Mouse (Mus musculus): ENCODE data around the gene Rnf19b. TPM values are rescaled to one million over a fixed set of nuclear protein-coding genes. Genes with fewer than 3 reads are reported as not detected.

Gene Rnf19b
- polyA plus RNA-seq, 1 experiment from 2014 or later: 9.3 TPM

GRCm38 (mm10) chr4:129059922-129060321 lies 1.9 kb downstream of the Rnf19b start:
- DNase-seq (ENCODE audit: low spot score, missing footprints) (no peak), ATAC-seq (ENCODE audit: low FRiP score) (no peak)
- Histone ChIP-seq H3K9me3 (ENCODE audit: control insufficient read depth, low read length) (no peaks in the 10 kb centered on the region), H3K27me3 (ENCODE audit: control insufficient read depth, insufficient read depth, low read length) (no peaks in the 10 kb centered on the region), H3K4me2 (peak overlapping the region; percentile 100), H3K4me3 (ENCODE audit: low read depth, low read length) (peak overlapping the region; percentile 12; the same call in 1 of the 2 replicates), H3K27ac (ENCODE audit: low read depth, low read length) (no peak overlapping the region), H3K4me1 (ENCODE audit: control insufficient read depth, insufficient read depth, low read length) (peaks cover 10% of the 10 kb centered on the region), H3K9ac (ENCODE audit: low read length) (no peak overlapping the region), H3K36me3 (ENCODE audit: control insufficient read depth, insufficient read depth, low read length) (no peaks in the 10 kb centered on the region)
- 60% methylated on average over 4 of the region's 4 CpGs for WGBS

- no peak for ATAC-seq (ENCODE audit: low FRiP score)
- H3K27me3 ChIP-seq (ENCODE audit: control insufficient read depth, insufficient read depth, low read length): no peaks in the 10 kb centered on the region
- 94% methylated on average over 1 of the region's 1 CpGs for WGBS
- peaks cover 10% of the 10 kb centered on the region for H3K4me1 ChIP-seq (ENCODE audit: control insufficient read depth, insufficient read depth, low read length)
- no peaks in the 10 kb centered on the region for H3K36me3 ChIP-seq (ENCODE audit: control insufficient read depth, insufficient read depth, low read length)
- no peak overlapping the region for H3K4me3 ChIP-seq (ENCODE audit: low read depth, low read length)
- no peak overlapping the region for H3K27ac ChIP-seq (ENCODE audit: low read depth, low read length)
- no peak overlapping the region for H3K9ac ChIP-seq (ENCODE audit: low read length)
- DNase-seq (ENCODE audit: low spot score, missing footprints): no peak
- H3K4me2 ChIP-seq: no peak overlapping the region
- no peaks in the 10 kb centered on the region for H3K9me3 ChIP-seq (ENCODE audit: control insufficient read depth, low read length)
Observed at GRCm38 (mm10) chr4:129061486-129061885, 3.4 kb downstream of the Rnf19b start.

GRCm38 (mm10) chr4:129062281-129063075 lies 4.4 kb downstream of the Rnf19b start:
- H3K9ac ChIP-seq (ENCODE audit: low read length): no peak overlapping the region
- ATAC-seq (ENCODE audit: low FRiP score): no peak
- no peaks in the 10 kb centered on the region for H3K27me3 ChIP-seq (ENCODE audit: control insufficient read depth, insufficient read depth, low read length)
- 82% methylated on average over 3 of the region's 3 CpGs for WGBS
- DNase-seq (ENCODE audit: low spot score, missing footprints): no peak
- no peak overlapping the region for H3K27ac ChIP-seq (ENCODE audit: low read depth, low read length)
- H3K4me2 ChIP-seq: no peak overlapping the region
- H3K9me3 ChIP-seq (ENCODE audit: control insufficient read depth, low read length): no peaks in the 10 kb centered on the region
- H3K4me1 ChIP-seq (ENCODE audit: control insufficient read depth, insufficient read depth, low read length): peaks cover 10% of the 10 kb centered on the region
- H3K36me3 ChIP-seq (ENCODE audit: control insufficient read depth, insufficient read depth, low read length): no peaks in the 10 kb centered on the region
- H3K4me3 ChIP-seq (ENCODE audit: low read depth, low read length): no peak overlapping the region

GRCm38 (mm10) chr4:129065688-129066236 lies 7.7 kb downstream of the Rnf19b start:
- H3K27me3 ChIP-seq (ENCODE audit: control insufficient read depth, insufficient read depth, low read length): no peaks in the 10 kb centered on the region
- H3K9me3 ChIP-seq (ENCODE audit: control insufficient read depth, low read length): no peaks in the 10 kb centered on the region
- ATAC-seq (ENCODE audit: low FRiP score) (no peak), DNase-seq (ENCODE audit: low spot score, missing footprints) (no peak)
- no peak overlapping the region for H3K4me3 ChIP-seq (ENCODE audit: low read depth, low read length)
- H3K36me3 ChIP-seq (ENCODE audit: control insufficient read depth, insufficient read depth, low read length): no peaks in the 10 kb centered on the region
- no peaks in the 10 kb centered on the region for H3K4me1 ChIP-seq (ENCODE audit: control insufficient read depth, insufficient read depth, low read length)
- no peak overlapping the region for H3K4me2 ChIP-seq
- no peak overlapping the region for H3K27ac ChIP-seq (ENCODE audit: low read depth, low read length)
- no peak overlapping the region for H3K9ac ChIP-seq (ENCODE audit: low read length)

GRCm38 (mm10) chr4:129067638-129068415 lies 9.8 kb downstream of the Rnf19b start:
- Histone ChIP-seq H3K4me3 (ENCODE audit: low read depth, low read length) (no peak overlapping the region), H3K36me3 (ENCODE audit: control insufficient read depth, insufficient read depth, low read length) (no peaks in the 10 kb centered on the region), H3K27me3 (ENCODE audit: control insufficient read depth, insufficient read depth, low read length) (no peaks in the 10 kb centered on the region), H3K4me1 (ENCODE audit: control insufficient read depth, insufficient read depth, low read length) (no peaks in the 10 kb centered on the region), H3K4me2 (no peak overlapping the region), H3K9me3 (ENCODE audit: control insufficient read depth, low read length) (no peaks in the 10 kb centered on the region), H3K27ac (ENCODE audit: low read depth, low read length) (no peak overlapping the region), H3K9ac (ENCODE audit: low read length) (no peak overlapping the region)
- DNase-seq (ENCODE audit: low spot score, missing footprints): no peak
- no peak for ATAC-seq (ENCODE audit: low FRiP score)
- 87% methylated on average over 5 of the region's 5 CpGs for WGBS

- ATAC-seq (ENCODE audit: low FRiP score) (no peak), DNase-seq (ENCODE audit: low spot score, missing footprints) (no peak)
- no peaks in the 10 kb centered on the region for H3K27me3 ChIP-seq (ENCODE audit: control insufficient read depth, insufficient read depth, low read length)
- H3K27ac ChIP-seq (ENCODE audit: low read depth, low read length): no peak overlapping the region
- no peaks in the 10 kb centered on the region for H3K9me3 ChIP-seq (ENCODE audit: control insufficient read depth, low read length)
- 93% methylated on average over 4 of the region's 4 CpGs for WGBS
- H3K4me1 ChIP-seq (ENCODE audit: control insufficient read depth, insufficient read depth, low read length): no peaks in the 10 kb centered on the region
- no peaks in the 10 kb centered on the region for H3K36me3 ChIP-seq (ENCODE audit: control insufficient read depth, insufficient read depth, low read length)
- H3K9ac ChIP-seq (ENCODE audit: low read length): no peak overlapping the region
- H3K4me3 ChIP-seq (ENCODE audit: low read depth, low read length): no peak overlapping the region
- H3K4me2 ChIP-seq: no peak overlapping the region
Observed at GRCm38 (mm10) chr4:129068848-129069247, 10.8 kb downstream of the Rnf19b start.

- peaks cover 7% of the 10 kb centered on the region; the same call in 1 of the 2 replicates for H3K36me3 ChIP-seq (ENCODE audit: control insufficient read depth, insufficient read depth, low read length)
Observed at GRCm38 (mm10) chr4:129079126-129079525, 21.1 kb downstream of the Rnf19b start.

GRCm38 (mm10) chr4:129081041-129081440 lies 23.0 kb downstream of the Rnf19b start:
- WGBS: 84% methylated on average over 7 of the region's 7 CpGs
- no peaks in the 10 kb centered on the region for H3K9me3 ChIP-seq (ENCODE audit: control insufficient read depth, low read length)
- DNase-seq (ENCODE audit: low spot score, missing footprints) (no peak), ATAC-seq (ENCODE audit: low FRiP score) (no peak)
- H3K4me2 ChIP-seq: no peak overlapping the region
- no peak overlapping the region for H3K27ac ChIP-seq (ENCODE audit: low read depth, low read length)
- peaks cover 5% of the 10 kb centered on the region; the same call in 1 of the 2 replicates for H3K36me3 ChIP-seq (ENCODE audit: control insufficient read depth, insufficient read depth, low read length)
- H3K4me3 ChIP-seq (ENCODE audit: low read depth, low read length): no peak overlapping the region
- no peaks in the 10 kb centered on the region for H3K4me1 ChIP-seq (ENCODE audit: control insufficient read depth, insufficient read depth, low read length)
- no peaks in the 10 kb centered on the region for H3K27me3 ChIP-seq (ENCODE audit: control insufficient read depth, insufficient read depth, low read length)
- H3K9ac ChIP-seq (ENCODE audit: low read length): no peak overlapping the region; the same call in 1 of the 2 replicates

More at GRCm38 (mm10) chr4:129079126-129079525, 21.1 kb downstream of the Rnf19b start:
- Histone ChIP-seq H3K27me3 (ENCODE audit: control insufficient read depth, insufficient read depth, low read length) (no peaks in the 10 kb centered on the region), H3K4me1 (ENCODE audit: control insufficient read depth, insufficient read depth, low read length) (no peaks in the 10 kb centered on the region), H3K9ac (ENCODE audit: low read length) (no peak overlapping the region), H3K4me2 (no peak overlapping the region), H3K27ac (ENCODE audit: low read depth, low read length) (no peak overlapping the region), H3K4me3 (ENCODE audit: low read depth, low read length) (no peak overlapping the region), H3K9me3 (ENCODE audit: control insufficient read depth, low read length) (no peaks in the 10 kb centered on the region)
- 96% methylated on average over 9 of the region's 9 CpGs for WGBS
- DNase-seq (ENCODE audit: low spot score, missing footprints) (no peak), ATAC-seq (ENCODE audit: low FRiP score) (no peak)

- peaks cover 5% of the 10 kb centered on the region; the same call in 1 of the 2 replicates for H3K36me3 ChIP-seq (ENCODE audit: control insufficient read depth, insufficient read depth, low read length)
Observed at GRCm38 (mm10) chr4:129081512-129081911, 23.4 kb downstream of the Rnf19b start.

More at GRCm38 (mm10) chr4:129081512-129081911, 23.4 kb downstream of the Rnf19b start:
- DNase-seq (ENCODE audit: low spot score, missing footprints) (no peak), ATAC-seq (ENCODE audit: low FRiP score) (no peak)
- H3K27ac ChIP-seq (ENCODE audit: low read depth, low read length): no peak overlapping the region
- no peak overlapping the region for H3K9ac ChIP-seq (ENCODE audit: low read length)
- H3K4me3 ChIP-seq (ENCODE audit: low read depth, low read length): no peak overlapping the region
- H3K27me3 ChIP-seq (ENCODE audit: control insufficient read depth, insufficient read depth, low read length): no peaks in the 10 kb centered on the region
- H3K4me2 ChIP-seq: no peak overlapping the region
- no peaks in the 10 kb centered on the region for H3K4me1 ChIP-seq (ENCODE audit: control insufficient read depth, insufficient read depth, low read length)
- H3K9me3 ChIP-seq (ENCODE audit: control insufficient read depth, low read length): no peaks in the 10 kb centered on the region
- 93% methylated on average over 6 of the region's 6 CpGs for WGBS
